Mouse (Mus musculus) liver (tissue): Measurements from ENCODE around the gene Slc38a6.
A peak's percentile ranks its signal among the peaks of the same experiment; 100 is the strongest.

ENCODE experiments used
- DNase-seq: peaks from one replicate; pipeline ENCODE4 v3.0.0-alpha.2; 2020; ENCODE audit warnings: mixed read lengths

The Slc38a6 gene

DNA sequence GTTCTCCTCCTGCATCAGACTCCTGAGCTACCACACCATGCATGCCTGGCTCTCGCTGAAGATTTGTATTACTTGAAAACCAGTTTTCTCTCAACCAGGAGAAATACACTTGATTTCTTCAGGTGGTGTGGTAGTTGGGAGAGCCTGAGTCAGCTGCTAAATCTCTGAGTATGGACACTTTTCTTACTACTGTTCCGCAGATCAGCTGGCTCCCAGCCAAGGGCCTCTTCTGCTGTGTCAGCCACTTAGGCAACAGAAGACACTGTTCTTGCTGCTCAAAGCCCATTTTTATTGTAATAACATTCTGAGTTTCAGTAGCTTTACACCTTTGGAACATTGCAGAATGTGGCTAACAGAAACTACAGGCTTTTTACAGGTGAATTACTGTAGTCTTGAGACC, 72.1 kb downstream of the Slc38a6 start:
- DNase-seq = peak; percentile 45

DNA sequence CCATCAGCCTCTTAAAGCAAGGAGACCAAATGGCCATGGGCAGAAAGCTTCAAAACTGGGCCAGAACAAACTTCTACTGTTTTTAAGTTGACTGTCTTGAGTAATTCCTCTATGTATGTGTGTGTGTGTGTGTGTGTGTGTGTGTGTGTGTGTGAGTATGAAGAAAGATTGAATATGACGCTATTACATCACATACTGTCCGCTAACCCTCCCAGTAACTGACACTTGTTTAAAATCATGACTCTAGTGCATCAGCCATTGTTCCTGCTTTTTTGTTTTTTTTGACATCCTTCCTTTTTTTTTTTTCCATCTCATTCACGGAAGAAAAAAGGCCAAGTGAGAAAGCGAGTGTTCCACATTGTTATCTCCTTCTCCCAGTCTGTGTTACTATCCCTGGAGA, 72.9 kb downstream of the Slc38a6 start:
- DNase-seq = no peak

DNA sequence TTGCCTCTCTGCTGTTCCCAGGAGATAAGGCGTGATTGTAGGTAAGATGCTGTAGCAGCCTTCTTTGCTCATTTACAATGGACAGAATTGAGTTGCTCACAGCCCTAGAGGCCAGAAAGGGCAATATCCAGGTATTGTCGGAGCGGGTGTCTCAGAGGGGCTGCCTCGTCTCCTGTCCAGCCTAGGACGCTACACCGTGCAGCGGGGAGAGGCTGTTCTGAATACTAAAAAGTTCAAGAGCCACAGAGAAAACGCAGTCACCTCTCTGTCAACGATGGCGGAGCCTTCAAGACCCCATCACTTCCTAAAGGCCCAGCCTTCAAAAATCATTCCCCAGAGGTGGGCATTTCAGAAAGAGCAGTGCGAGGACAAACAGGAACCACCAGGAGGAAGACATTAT, 74.6 kb downstream of the Slc38a6 start:
- no peak for DNase-seq

DNA sequence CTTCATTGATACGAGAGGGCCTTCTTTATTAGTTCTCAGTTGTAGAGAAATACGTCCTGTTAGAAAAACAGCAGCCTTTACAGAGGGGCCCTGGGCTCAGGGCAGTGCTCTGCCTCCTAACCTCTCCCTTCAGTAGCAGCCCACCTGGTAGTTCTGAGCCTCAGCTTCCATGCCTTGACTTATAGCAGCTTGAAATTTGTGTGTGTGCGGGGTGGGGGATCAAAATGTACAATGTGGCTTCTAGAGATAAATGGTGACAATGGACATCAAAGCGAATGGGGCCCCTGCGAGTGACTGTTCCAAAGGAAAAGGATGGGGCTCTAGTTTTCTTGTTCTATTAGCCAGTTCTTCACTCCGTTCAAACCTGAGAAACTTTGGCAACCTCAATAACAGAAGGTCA, 76.8 kb downstream of the Slc38a6 start:
- no peak for DNase-seq

DNA sequence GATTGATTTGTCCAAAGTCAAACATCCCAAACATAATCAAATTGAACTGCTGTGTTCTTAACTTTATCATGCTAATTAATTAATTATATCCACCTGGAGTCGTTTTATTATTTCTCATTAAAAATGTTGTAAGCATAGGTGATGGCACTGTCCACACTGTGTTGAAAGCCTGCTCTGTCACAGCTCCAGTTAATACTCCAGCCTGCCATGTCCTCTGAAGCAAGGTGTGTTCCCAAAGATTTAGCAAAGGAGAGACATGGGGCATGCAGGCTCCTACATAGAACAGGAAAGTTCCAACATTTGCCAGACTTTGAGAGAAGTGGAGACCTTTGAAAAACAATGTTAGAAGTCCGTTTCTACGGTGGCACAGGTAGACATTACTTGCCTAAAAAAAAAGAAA, 77.4 kb downstream of the Slc38a6 start:
- DNase-seq = no peak

DNA sequence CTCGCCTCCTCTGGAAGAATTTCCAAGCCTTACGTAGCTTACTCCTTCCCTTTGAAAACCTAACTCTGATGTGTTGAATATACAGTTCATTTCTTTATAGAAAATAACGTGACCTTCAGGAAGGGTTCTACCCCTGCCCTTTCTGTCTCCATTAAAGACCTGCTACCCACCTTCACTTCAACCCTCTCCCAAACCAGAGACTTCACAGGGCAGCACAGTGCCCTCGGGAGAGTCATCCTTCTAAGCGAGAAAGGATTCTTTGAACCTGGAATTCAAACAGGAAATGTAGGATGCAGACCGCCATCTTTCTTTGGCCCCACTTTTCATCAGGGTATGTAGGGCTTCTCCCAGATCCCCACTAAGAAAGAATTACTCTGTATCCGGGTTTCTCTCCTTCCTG, 80.0 kb downstream of the Slc38a6 start:
- no peak for DNase-seq

DNA sequence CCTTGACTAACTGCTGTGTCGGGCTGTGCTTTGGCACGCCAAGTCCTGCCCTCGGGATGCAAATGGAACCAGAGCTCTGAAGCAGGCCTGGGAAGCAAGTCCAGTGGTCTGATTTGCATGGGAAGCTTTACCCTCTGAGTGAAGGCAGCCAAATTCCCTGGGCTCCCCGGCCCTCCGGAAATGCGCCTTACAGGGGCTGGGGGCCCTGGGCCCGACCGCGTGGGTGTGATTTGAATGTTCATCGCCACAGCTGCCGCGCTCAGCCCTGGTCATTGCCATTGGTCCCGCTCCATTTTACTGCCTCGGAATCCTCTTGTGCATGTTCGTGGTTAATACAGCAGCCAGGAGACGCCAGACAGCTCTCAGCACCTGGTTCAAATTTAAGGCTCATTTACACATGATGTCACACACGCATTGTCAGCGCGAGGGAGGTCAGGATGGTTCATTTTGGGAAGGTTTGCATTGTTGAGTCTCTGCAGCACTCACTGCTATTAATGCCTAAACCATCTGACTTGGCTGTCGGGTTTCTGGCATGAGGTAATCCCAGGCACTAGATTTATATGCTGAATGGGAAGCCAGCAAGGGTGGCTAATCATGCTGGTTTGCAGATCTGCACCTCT, 81.0 kb downstream of the Slc38a6 start:
- peak; percentile 11 for DNase-seq

DNA sequence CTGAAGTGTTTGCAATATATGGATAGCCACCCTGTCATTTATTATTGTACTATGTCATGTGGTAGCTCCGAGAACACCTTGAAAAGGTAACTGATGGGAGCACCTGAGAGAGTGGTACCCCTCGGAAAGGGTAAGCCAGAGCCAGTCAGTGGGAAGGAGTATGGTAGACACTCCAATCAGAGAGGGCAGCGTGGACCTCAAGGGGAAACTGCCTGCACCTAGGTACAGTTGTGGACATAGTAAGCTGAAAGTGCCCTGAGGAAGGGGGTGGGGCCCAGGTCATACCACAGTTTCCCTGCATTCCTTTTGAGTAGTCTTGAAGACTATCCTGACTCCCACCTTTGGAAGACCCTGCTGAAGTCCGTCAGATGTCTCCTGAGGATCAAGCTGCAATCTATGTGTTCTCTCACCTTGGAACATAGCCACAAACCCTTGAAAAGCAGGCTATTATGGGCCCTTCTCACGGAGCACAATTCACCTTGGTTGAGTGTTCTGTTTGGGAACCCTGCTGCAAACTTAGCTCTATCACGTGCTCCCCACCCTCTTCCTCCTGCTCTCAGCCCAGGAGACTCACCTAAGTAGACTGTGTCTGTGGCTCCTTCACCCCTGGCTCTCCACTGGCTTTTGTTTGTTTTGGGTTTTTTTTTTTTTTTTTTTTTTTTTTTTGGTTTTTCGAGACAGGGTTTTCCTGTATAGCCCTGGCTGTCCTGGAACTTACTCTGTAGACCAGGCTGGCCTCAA, 82.5 kb downstream of the Slc38a6 start:
- no peak for DNase-seq

DNA sequence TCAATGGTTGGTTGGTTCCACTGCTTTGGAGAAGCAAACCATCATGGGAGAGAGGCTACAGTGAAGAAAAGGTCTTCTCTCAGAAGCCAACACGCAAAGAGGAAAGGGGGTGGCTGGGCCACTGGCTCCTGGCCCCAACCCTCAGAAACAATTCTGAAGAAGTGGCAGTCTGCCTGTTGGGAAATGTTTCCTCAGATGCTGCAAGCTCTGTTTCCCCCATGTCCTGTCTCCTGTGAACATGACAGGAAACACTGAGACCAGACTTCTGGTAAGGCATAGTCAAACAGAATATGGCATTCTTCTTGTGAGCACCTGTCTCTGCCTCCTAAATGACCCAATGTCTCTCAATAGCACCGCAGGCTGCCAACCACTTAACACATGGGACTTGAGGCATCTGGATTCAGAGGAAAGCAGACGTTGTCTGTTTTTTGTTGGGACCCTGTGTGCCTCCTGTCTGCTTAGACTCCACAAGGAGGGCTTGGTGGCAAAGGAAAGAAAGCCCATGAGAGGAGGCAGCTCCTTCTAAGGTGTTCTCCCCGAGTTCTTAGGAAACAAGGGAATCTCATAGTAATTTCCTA, 83.9 kb downstream of the Slc38a6 start:
- no peak for DNase-seq

DNA sequence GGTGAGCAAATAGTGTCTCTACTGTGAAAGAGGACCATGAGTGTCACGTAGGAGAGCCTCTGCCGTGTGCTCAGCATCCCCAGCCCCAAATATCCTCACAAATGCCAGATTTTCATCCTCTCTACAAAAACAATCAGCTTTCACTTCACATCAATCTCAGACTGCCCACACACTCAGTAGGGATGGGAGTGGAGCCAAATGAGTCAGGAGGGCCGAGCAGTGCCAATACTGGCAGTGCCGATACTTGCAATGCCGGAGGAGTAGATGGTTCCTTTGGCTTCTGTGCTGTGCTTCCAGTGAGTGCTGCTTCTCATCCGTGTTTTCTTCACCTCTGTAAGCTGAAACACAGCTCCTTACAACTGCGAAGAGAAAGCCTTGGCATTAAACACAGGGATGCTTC, 84.6 kb downstream of the Slc38a6 start:
- DNase-seq = no peak

DNA sequence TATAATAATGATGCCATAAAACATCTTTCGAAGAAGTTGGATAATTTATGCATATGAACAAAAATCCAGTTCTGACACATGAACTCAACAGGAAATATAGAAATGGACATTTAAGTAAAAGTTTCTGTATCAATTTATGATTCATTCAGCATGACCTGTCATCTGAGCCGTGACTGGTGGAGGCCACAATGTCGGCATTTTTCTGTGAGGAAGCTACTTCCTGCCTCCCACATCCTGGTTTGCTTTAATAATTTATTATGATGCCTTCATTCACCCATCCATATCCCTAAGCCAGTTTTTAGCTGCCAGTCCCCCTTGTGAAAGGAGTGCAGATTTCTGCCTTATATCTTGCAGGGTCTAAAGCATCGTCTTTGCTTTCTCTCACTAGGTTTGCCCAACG, 91.4 kb downstream of the Slc38a6 start:
- no peak for DNase-seq

DNA sequence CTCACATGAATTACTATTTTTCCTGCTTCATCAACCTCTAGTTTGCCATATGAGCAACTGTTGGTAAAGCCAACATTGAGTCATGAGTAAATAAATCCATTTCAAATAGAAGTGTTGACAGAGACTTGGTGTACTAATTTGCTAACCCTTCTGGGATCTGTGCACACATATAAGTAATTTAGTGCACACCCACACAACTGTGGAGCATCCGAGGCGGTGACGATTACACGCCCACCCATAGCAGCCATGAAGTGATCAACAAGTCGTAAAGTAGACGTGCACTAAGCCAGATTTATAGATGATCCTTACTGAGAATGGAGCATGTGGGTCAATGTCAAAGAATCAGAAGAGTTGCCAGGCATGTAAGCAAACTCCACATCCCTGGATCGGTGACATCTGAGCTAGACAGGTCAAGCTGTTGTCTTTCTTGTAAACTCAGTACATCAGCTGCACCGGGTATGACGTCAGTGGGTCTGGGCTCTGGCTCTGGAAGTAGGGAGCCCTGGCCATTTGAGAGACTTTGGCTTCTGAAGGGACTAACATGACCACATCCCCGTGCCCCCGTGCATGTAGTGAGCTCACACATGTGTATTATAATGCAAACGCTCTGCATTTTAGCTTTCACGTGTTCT, 92.3 kb downstream of the Slc38a6 start:
- no peak for DNase-seq

DNA sequence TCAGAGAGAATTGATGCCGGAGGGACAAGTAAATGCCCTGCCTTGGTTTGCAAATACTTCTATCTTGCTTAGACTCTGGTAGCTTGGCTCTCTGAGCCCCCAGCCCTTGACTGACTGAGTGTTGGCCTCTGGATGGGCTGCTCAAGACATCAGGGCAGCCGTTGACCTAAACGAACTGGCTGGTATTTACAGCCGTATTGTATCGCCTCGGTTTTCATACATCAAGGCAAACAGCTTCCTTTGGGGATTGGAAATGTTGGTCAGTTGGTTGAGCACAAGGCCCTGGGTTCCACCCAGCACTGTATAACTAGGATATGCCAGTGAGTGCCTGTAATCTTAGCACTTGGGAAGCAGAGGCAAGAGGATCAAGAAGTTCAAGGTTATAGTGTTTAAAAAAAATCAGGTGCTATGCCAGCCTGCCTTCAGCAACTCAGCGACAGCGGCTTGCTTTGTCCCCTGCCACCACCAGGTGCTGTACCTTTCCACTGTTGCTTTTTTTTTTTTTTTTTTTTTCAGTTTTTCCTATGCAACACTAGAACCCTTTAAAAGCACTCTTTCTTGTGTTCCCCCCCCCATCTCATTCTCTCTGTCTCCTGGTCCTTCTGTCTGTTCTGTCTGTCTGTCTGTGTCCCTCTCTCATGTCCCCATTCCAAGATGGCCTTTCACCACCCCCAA, 94.2 kb downstream of the Slc38a6 start:
- DNase-seq = no peak

DNA sequence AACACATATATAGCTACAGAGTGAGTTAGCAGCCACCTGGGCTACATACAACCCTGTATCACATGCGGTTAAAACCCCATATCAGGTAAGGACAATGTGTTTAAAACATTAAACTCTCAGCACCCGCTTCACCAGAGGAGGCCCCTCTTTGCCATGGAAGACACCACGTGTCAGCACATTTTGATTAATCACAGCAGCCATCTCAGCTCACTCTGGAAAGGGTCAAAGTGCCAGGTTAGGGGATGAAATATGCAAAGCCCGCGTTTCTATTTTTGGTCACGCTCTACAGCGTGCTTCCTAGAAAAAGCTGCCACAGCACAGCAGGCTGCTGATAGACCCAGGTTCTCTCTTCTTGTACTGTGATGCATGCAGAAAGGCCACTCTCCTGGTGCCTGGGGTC, 94.9 kb downstream of the Slc38a6 start:
- no peak for DNase-seq

DNA sequence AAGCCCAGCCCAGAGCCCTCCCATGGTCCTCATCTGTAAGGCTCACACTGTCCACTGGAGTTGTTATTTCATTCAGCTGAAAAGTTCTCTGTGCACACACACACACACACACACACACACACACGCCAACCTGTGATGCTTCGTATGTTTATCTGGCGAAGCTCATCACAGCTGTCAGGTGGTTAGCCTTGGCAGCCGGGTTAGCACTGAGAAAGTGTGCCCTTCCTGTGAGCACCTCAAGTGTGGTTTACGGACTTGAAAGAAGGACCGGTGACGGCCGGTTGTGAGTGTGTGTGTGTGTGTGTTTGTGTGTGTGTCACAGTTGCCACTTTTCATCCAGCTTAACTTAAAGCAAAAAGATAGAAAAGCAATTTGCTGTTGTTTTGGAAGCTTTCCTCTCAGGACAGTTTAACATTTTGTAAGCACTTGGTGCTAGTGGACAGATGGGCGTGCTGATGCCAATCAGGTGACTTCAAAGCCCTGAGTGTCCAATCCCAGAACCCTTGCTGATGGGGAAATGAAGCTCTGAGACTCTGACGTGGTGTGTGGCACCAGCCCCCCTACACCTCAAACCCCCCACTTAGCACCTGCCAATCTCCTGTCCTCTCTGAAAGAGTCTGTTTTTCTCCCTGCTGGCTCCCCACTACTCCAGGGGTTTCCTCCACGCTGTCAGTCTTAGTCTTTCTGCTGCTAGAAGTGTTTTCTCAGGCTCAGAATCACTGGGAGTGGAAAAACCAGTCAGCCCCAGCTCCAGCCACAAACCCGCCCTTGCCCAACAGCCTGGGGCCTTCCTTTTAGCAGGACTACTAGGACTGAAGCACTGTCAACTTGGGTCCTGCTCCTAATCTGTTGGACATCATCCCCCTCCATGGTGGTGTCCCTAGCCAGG, 96.0 kb downstream of the Slc38a6 start:
- no peak for DNase-seq

DNA sequence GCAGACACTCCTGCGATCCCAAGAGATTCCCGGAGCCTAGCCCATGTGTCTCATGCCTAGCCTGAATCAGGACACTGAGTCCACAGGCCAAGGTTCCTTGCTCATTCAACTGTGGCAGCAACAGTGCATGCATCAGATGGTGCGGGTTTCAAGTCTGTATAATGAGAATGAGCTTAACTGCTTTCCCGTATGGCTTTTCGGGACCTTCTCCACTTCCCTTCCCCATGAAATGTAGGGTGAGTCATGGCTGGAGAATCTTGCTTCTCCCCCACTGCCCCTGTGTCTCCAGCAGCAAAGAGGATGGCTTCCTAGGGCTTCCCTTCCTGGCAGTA, 96.6 kb downstream of the Slc38a6 start:
- no peak for DNase-seq

DNA sequence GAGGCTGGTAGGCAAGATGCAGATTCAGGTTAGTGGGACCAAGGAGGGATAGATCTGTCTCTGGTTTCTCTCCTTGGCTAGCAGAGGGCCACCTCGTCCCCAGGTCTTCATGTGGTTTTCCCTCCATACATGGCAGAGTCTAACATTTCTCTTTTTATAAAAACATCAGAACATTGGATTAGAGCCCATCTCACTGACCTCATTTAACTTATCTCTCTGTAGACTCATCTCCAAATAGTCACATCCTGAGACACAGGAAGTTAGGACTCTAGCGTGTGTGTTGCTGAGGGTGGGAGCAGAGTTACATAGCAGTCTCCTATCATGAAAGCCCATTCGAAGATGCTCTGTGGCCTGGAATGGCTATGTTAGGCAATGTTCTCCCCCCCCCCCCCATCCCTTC, 97.3 kb downstream of the Slc38a6 start:
- no peak for DNase-seq

DNA sequence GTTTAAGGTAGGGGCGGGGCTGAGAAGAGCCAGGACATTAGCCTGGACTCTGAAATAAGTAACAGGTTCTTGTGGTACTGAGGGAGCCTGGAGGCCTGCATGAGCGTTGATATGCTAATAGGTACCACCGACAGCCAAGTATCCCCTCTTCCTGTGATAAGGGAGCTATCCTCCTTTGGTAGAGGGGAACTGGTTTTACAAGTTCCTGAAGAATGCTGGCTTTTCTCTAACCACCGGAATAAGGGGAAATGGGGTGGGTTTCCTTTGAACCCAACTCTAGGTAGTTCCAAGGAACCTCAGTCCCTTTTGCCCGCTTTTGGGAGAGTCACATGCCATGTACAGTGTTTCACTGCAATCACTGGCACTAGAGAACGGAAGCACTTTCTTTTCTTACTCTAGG, 98.2 kb downstream of the Slc38a6 start:
- DNase-seq = no peak

DNA sequence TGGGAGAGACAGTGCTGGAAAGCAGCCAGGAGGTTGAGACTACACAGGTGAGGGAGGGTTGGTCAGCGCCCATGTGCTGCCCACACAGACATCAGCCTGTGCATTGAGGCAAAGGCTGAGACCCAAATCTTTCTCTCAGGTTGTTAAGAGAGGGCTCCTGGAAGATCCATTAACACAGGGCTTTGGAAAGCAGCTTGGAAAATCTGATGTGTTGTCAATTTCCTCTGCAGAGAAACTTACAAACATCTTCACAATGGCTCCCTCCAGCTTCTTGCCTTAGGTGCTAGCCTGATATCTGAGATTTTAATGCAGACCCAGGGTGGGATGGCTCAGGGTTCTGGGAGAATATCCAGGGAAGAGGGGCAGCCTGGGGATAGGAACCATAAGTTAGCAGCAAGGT, 105.9 kb downstream of the Slc38a6 start:
- DNase-seq = no peak

DNA sequence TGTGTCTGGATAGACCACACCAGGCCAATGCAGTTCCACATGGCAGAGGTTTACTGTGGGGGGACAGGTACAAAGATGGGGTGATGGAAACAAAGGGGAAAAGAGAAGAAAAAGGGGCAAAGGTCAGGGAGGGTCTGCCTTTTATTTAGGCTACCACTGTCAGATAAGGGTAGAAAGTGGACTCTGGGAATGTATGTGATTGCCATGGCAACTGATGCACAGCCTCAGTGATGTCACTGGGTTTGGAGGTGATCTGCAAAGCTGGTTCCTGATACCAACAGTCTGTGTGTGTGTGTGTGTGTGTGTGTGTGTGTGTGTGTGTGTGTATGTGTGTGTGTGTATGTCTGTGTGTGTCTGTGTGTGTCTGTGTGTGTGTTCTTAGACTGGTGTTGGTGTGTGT, 106.4 kb downstream of the Slc38a6 start:
- no peak for DNase-seq

DNA sequence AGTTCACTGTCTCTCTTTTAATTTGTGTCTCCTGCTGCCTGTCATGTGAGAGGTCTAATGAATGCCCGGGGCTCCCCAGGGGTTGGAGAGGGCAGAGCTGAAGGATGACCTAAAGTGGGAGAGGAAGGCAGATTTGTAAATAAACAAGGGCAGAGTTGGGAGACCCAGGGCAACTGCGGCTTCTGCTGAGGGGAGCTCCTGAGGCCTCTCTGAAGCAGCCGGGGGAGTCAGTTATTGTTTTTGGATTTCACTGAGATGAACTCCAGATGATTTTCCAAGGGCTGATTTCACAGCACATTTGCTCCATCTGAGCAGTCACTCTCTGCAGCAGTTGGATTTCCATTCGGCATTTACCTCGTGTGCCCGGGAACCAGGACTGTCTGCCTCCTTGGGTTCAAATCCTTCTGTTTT, 107.3 kb downstream of the Slc38a6 start:
- DNase-seq = no peak

DNA sequence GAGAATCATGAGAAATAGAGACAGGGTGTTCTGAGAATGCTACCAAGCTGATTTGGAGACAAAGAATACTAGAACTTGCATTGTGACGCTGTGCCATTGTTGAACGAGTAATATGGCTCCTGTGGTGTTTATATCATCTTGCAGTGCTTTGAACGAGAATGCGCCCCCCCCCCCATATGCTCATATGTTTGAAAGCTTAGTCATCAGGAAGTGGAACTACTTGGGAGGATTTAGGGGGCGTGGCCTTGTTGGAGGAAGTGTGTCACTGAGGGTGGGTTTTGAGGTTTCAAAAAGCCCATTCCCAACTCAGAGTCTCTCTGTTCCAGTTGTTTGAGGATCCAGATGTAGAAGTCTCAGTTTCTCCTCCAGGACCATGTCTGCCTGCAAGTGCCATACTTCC, 108.0 kb downstream of the Slc38a6 start:
- DNase-seq = no peak

DNA sequence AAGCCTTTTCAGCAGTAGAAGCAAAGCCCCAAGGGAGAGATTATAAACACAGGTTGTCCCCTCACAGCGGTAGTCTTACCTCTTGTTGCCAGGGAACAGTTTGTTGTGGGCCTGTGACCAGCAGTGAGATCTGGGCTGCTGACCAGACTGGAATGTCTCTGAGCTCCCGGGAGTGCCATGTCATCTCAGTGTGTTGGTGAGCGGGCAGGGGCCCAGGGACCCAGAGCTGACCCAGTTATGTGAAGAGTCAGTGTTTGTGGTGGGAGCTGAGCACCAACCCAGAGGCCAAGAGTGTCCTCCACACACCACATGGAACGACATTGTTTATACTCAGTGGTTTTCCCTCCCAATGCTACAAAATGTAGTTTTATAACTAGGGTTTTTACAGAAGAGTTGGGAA, 112.8 kb downstream of the Slc38a6 start:
- no peak for DNase-seq
